Mouse (Mus musculus) liver, embryonic 18 days (tissue): ENCODE results near the gene Pam16. TPM values are rescaled to one million over a fixed set of nuclear protein-coding genes. Genes with fewer than 3 reads are reported as not detected.

Experiments used
- polyA plus RNA-seq: library from polyadenylated mRNA; depleted of rRNA; stranded (reverse); fragments of >200 nt; gene quantifications from 2 replicates; pipeline ENCODE4 v1.2.3, GENCODE M21; 2012; rRNA removed

Pam16 gene
- 45.0 and 46.2 TPM in 2 replicates for polyA plus RNA-seq

DNA sequence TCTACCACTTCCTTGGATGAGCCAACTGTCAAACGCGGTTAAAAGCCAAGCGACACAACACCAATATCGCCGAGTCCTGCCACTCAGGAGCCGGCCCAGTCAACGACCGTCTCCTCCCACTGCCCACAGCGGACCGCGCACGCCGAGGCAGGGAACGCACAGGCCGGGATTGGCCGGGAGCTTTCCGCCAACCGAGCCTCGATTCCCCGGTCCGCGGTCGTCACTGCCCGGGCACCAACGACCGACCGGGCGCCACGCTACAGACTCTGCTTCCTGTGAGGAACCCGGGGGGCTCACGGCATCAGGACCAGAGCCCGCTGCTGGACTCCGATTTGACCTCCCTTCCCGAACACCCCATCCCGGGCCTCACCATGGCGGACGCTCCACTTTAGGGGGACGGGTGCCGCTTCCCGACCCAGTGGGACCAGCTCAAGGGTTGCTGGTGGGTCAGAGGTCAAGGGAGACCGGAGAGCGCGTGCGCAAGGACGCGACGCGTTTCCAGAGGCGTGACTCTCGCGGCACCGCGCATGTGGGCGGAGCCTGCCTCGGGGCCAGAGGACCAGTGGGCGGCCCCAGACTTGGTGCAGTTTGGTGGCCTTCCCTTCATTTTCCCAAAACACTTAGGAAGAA is at the start of gene Pam16:
Pam16 (minus strand) TSS at position 508 of the 630 bp plus-strand sequence.

GRCm38 (mm10) chr16:4639831-4640237 is 15.0 kb upstream of the Pam16 start, which contains the start of the genes Vasn and Dnaja3:
Gene Vasn (plus strand): TSS chr16:4639941.
Gene Dnaja3 (plus strand): TSS chr16:4639989.

GRCm38 (mm10) chr16:4593971-4594813 is 30.6 kb downstream of the Pam16 start, which contains the start of gene Glis2:
Gene Glis2 (plus strand): TSS chr16:4594713.

Other genes starting within 250 kb of the Pam16 start
- gene Adcy9, start 204.5 kb downstream of the Pam16 start, polyA plus RNA-seq = 0.87 and 1.1 TPM in 2 replicates
- 0.95 and 1.4 TPM in 2 replicates for gene Srl, start 83.2 kb downstream of the Pam16 start, polyA plus RNA-seq
- gene Tfap4, start 65.1 kb downstream of the Pam16 start, polyA plus RNA-seq = 4.6 and 5.9 TPM in 2 replicates
- gene Glis2, start 30.3 kb downstream of the Pam16 start, polyA plus RNA-seq = 2.6 and 3.2 TPM in 2 replicates
- gene Vasn, start 15.0 kb upstream of the Pam16 start, polyA plus RNA-seq = 3.3 and 3.4 TPM in 2 replicates
- 27.3 and 29.4 TPM in 2 replicates for gene Dnaja3, start 15.0 kb upstream of the Pam16 start, polyA plus RNA-seq
- 14.0 and 17.4 TPM in 2 replicates for gene Coro7, start 54.8 kb upstream of the Pam16 start, polyA plus RNA-seq
- 24.5 and 25.0 TPM in 2 replicates for gene Nmral1, start 94.4 kb upstream of the Pam16 start, polyA plus RNA-seq
- 35.6 and 37.3 TPM in 2 replicates for gene Hmox2, start 101.4 kb upstream of the Pam16 start, polyA plus RNA-seq
- gene Cdip1, start 165.3 kb upstream of the Pam16 start, polyA plus RNA-seq = 37.2 and 40.6 TPM in 2 replicates
- gene 4930562C15Rik, start 210.4 kb upstream of the Pam16 start, polyA plus RNA-seq = not detected in 2 replicates